Comparison of ENCODE assay signal across 9 mouse cellular contexts in genomic region chr7:19147497-19148045, GRCm38 (mm10). TPM values are rescaled to one million over a fixed set of nuclear protein-coding genes. Genes with fewer than 3 reads are reported as not detected.
DNase-seq lines count a peak whose midpoint lies in the region; ATAC-seq and TF ChIP-seq lines count a peak whose summit lies in the region.
"Had no signal": no experiment of that assay in that cellular context is flagged by ENCODE, and none has a peak within 500 bp of the region (broad histone marks: within the 10 kb centered on the region; RNA-seq: fewer than 3 reads in every experiment).

No protein-coding gene starts in this region.

- no peak for TF ChIP-seq CTCF in kidney, postnatal 0 days (IDR thresholded peaks at IDR 0.05; ENCODE audit: low read depth)

- peaks cover 15% of the 10 kb centered on the region; the same call in 1 of the 2 replicates for H3K36me3 ChIP-seq in kidney, postnatal 0 days (ENCODE audit: insufficient read depth, low read length)
- H3K36me3 ChIP-seq in embryonic facial prominence, embryonic 10.5 days (replicated peaks): peaks cover 42% of the 10 kb centered on the region
- H3K36me3 ChIP-seq in hindbrain, embryonic 14.5 days (replicated peaks; ENCODE audit: control insufficient read depth, insufficient read depth): peaks cover 28% of the 10 kb centered on the region
- no peaks in the 10 kb centered on the region for H3K36me3 ChIP-seq in myocyte (ENCODE audit: control insufficient read depth, insufficient read depth)

- H3K4me3 ChIP-seq in kidney, postnatal 0 days (replicated peaks; ENCODE audit: low read depth, low read length): no peak overlapping the region
- peak overlapping the region; percentile 87; the same call in 1 of the 2 replicates for H3K4me3 ChIP-seq in embryonic facial prominence, embryonic 10.5 days
- peak overlapping the region; percentile 59; the same call in 1 of the 2 replicates for H3K4me3 ChIP-seq in hindbrain, embryonic 14.5 days (replicated peaks; ENCODE audit: low read length)
- H3K4me3 ChIP-seq in myocyte: peak overlapping the region; percentile 79

- no peak for ATAC-seq in kidney, postnatal 0 days (replicated peaks; ENCODE audit: low FRiP score, low read depth)
- no peak for ATAC-seq in hindbrain, embryonic 14.5 days (ENCODE audit: low FRiP score)

- H3ac ChIP-seq in myocyte (ENCODE audit: control insufficient read depth, insufficient read length): no peak overlapping the region

- 39% methylated on average over 6 of the region's 6 CpGs for WGBS in kidney, postnatal 0 days
- 52% methylated on average over 6 of the region's 6 CpGs for WGBS in embryonic facial prominence, embryonic 10.5 days
- WGBS in hindbrain, embryonic 14.5 days: 65% methylated on average over 6 of the region's 6 CpGs

- H3K27me3 ChIP-seq in kidney, postnatal 0 days (ENCODE audit: insufficient read depth, low read length): no peaks in the 10 kb centered on the region
- no peaks in the 10 kb centered on the region for H3K27me3 ChIP-seq in embryonic facial prominence, embryonic 10.5 days (replicated peaks; ENCODE audit: low read depth, poor library complexity, severe bottlenecking)
- no peaks in the 10 kb centered on the region for H3K27me3 ChIP-seq in hindbrain, embryonic 14.5 days (ENCODE audit: control insufficient read depth, insufficient read depth, low read length)
- H3K27me3 ChIP-seq in myocyte (ENCODE audit: control insufficient read depth, insufficient read depth, insufficient read length): no peaks in the 10 kb centered on the region

- no peak overlapping the region for H3K9ac ChIP-seq in kidney, postnatal 0 days (ENCODE audit: low read depth, low read length)
- H3K9ac ChIP-seq in hindbrain, embryonic 14.5 days: no peak overlapping the region

- peaks cover 13% of the 10 kb centered on the region for H3K4me1 ChIP-seq in kidney, postnatal 0 days (replicated peaks; ENCODE audit: insufficient read depth, low read length)
- peaks cover 23% of the 10 kb centered on the region for H3K4me1 ChIP-seq in embryonic facial prominence, embryonic 10.5 days
- peaks cover 18% of the 10 kb centered on the region for H3K4me1 ChIP-seq in hindbrain, embryonic 14.5 days (replicated peaks; ENCODE audit: control insufficient read depth, insufficient read depth, low read length)

- peaks cover 17% of the 10 kb centered on the region for H3K79me2 ChIP-seq in myocyte (ENCODE audit: control insufficient read depth, insufficient read depth)

- peak; percentile 43 for DNase-seq in kidney, postnatal 0 days (ENCODE audit: low spot score)
- no peak for DNase-seq in kidney, adult 11 months
- no peak for DNase-seq in embryonic facial prominence, embryonic 10.5 days (ENCODE audit: low spot score)
- DNase-seq in hindbrain, embryonic 14.5 days (ENCODE audit: low spot score): no peak
- no peak for DNase-seq in layer of hippocampus, postnatal 36 days
- no peak for DNase-seq in urinary bladder, postnatal 10 days (ENCODE audit: low spot score)
- DNase-seq: lung, postnatal 4 days had no signal

- H3K9me3 ChIP-seq in kidney, postnatal 0 days (replicated peaks; ENCODE audit: low read length): no peaks in the 10 kb centered on the region
- H3K9me3 ChIP-seq in embryonic facial prominence, embryonic 10.5 days: no peaks in the 10 kb centered on the region
- no peaks in the 10 kb centered on the region for H3K9me3 ChIP-seq in hindbrain, embryonic 14.5 days (ENCODE audit: control insufficient read depth, low read length)
- H3K9me3 ChIP-seq: G1E had no signal

- TF ChIP-seq POLR2A in myocyte (IDR thresholded peaks at IDR 0.05; ENCODE audit: insufficient read length, low read depth): no peak

- H3K27ac ChIP-seq in kidney, postnatal 0 days: no peak overlapping the region
- no peak overlapping the region for H3K27ac ChIP-seq in embryonic facial prominence, embryonic 10.5 days (replicated peaks)
- H3K27ac ChIP-seq in hindbrain, embryonic 14.5 days: no peak overlapping the region

- no peak overlapping the region for H3K4me2 ChIP-seq in kidney, postnatal 0 days (ENCODE audit: low read length)
- peak overlapping the region; percentile 73 for H3K4me2 ChIP-seq in hindbrain, embryonic 14.5 days (replicated peaks)
- H3K4me2 ChIP-seq in myocyte (ENCODE audit: low read depth): peak overlapping the region; percentile 95

TF ChIP-seq in myocyte, 11 proteins besides CTCF, POLR2A, EP300 and RAD21:
- no peak for TF ChIP-seq REST (IDR thresholded peaks at IDR 0.05; ENCODE audit: insufficient read depth, insufficient read length)
- no peak for TF ChIP-seq POLR2AphosphoS2 (IDR thresholded peaks at IDR 0.05; ENCODE audit: insufficient read length, low read depth)
- no peak for TF ChIP-seq CEBPB (IDR thresholded peaks at IDR 0.05; ENCODE audit: insufficient read depth, poor library complexity, severe bottlenecking)
- no peak for TF ChIP-seq MYOG (IDR thresholded peaks at IDR 0.05; ENCODE audit: control insufficient read depth in 1 of 3, insufficient read depth in 1 of 3, insufficient read length in 2 of 3, low read depth in 2 of 3)
TF ChIP-seq in myocyte: peak in this region for 0.

RNA-seq across cellular contexts. Expression of gene Qpctl, which starts 1.5 kb away (rescaled TPM):
- polyA plus RNA-seq in kidney, postnatal 0 days (2015; fragmentation: Nextera tagmentation; extraction: Ambion mirVana): 13.3 and 15.4 TPM in 2 replicates
- 14.6 and 15.1 TPM in 2 replicates for polyA plus RNA-seq in embryonic facial prominence, embryonic 10.5 days (2016; fragmentation: Nextera tagmentation; extraction: Ambion mirVana)
- 19.1 and 20.3 TPM in 2 replicates for polyA plus RNA-seq in hindbrain, embryonic 14.5 days (2014; fragmentation: Nextera tagmentation; extraction: Ambion mirVana)
- 7.7 TPM for polyA plus RNA-seq in myocyte (2012; fragmentation: generic; extraction: Trizol)
- 10 to 100 TPM; 18.1 to 18.6 TPM for total RNA-seq in layer of hippocampus, postnatal 36 days (2021)

RNA-seq across cellular contexts. Expression of gene Snrpd2, which starts 2.0 kb away (rescaled TPM):
- 119 and 127 TPM in 2 replicates for polyA plus RNA-seq in kidney, postnatal 0 days (2015; fragmentation: Nextera tagmentation; extraction: Ambion mirVana)
- polyA plus RNA-seq in embryonic facial prominence, embryonic 10.5 days (2016; fragmentation: Nextera tagmentation; extraction: Ambion mirVana): 178 and 189 TPM in 2 replicates
- 104 and 110 TPM in 2 replicates for polyA plus RNA-seq in hindbrain, embryonic 14.5 days (2014; fragmentation: Nextera tagmentation; extraction: Ambion mirVana)
- polyA plus RNA-seq in myocyte (2012; fragmentation: generic; extraction: Trizol): 192 TPM
- total RNA-seq in layer of hippocampus, postnatal 36 days (2021): 10 to 100 TPM; 79.1 to 79.2 TPM

RNA-seq across cellular contexts. Expression of gene Gipr, which starts 18.4 kb away (rescaled TPM):
- polyA plus RNA-seq in kidney, postnatal 0 days (2015; fragmentation: Nextera tagmentation; extraction: Ambion mirVana): 0.08 and 0.09 TPM in 2 replicates
- polyA plus RNA-seq in embryonic facial prominence, embryonic 10.5 days (2016; fragmentation: Nextera tagmentation; extraction: Ambion mirVana): 1.4 and 1.6 TPM in 2 replicates
- polyA plus RNA-seq in hindbrain, embryonic 14.5 days (2014; fragmentation: Nextera tagmentation; extraction: Ambion mirVana): 0.62 and 1.1 TPM in 2 replicates
- polyA plus RNA-seq in myocyte (2012; fragmentation: generic; extraction: Trizol): 0.48 TPM
- total RNA-seq in layer of hippocampus, postnatal 36 days (2021): 1 to 10 TPM in 1 of 2 experiments, under 1 TPM in 1; 0.62 to 1.9 TPM

RNA-seq across cellular contexts. Expression of gene Fbxo46, which starts 27.9 kb away (rescaled TPM):
- 12.1 and 13.0 TPM in 2 replicates for polyA plus RNA-seq in kidney, postnatal 0 days (2015; fragmentation: Nextera tagmentation; extraction: Ambion mirVana)
- 15.9 and 18.0 TPM in 2 replicates for polyA plus RNA-seq in embryonic facial prominence, embryonic 10.5 days (2016; fragmentation: Nextera tagmentation; extraction: Ambion mirVana)
- polyA plus RNA-seq in hindbrain, embryonic 14.5 days (2014; fragmentation: Nextera tagmentation; extraction: Ambion mirVana): 10.9 and 11.9 TPM in 2 replicates
- polyA plus RNA-seq in myocyte (2012; fragmentation: generic; extraction: Trizol): 6.2 TPM
- 10 to 100 TPM; 14.2 to 14.3 TPM for total RNA-seq in layer of hippocampus, postnatal 36 days (2021)

RNA-seq across cellular contexts. Expression of gene Eml2, which starts 28.6 kb away (rescaled TPM):
- 10.6 and 13.1 TPM in 2 replicates for polyA plus RNA-seq in kidney, postnatal 0 days (2015; fragmentation: Nextera tagmentation; extraction: Ambion mirVana)
- 5.2 and 6.2 TPM in 2 replicates for polyA plus RNA-seq in embryonic facial prominence, embryonic 10.5 days (2016; fragmentation: Nextera tagmentation; extraction: Ambion mirVana)
- polyA plus RNA-seq in hindbrain, embryonic 14.5 days (2014; fragmentation: Nextera tagmentation; extraction: Ambion mirVana): 3.4 and 3.6 TPM in 2 replicates
- 47.7 TPM for polyA plus RNA-seq in myocyte (2012; fragmentation: generic; extraction: Trizol)
- 100 to 1,000 TPM; 145 to 149 TPM for total RNA-seq in layer of hippocampus, postnatal 36 days (2021)
